Mouse (Mus musculus) cerebellum, adult 2 months (tissue): ENCODE data around the gene C1qtnf4.

Experiments
- CTCF ChIP-seq: fragments of 200-500 bp; IDR thresholded peaks from 2 replicates; pipeline ENCODE4 v1.5.1; 2011; ENCODE audit warnings: low read depth, mild to moderate bottlenecking, control low read depth, low read length, moderate library complexity, borderline replicate concordance; ENCODE audit not compliant: insufficient read depth
- POLR2A ChIP-seq: fragments of 200-500 bp; IDR thresholded peaks from 2 replicates; pipeline ENCODE4 v1.6.1; 2011; ENCODE audit warnings: low read length, control low read depth, borderline replicate concordance; ENCODE audit not compliant: insufficient read depth

- TF ChIP-seq CTCF: no peak
- TF ChIP-seq POLR2A: peak; percentile 36; the same call in 1 of the 2 replicates
Measured at GRCm38 (mm10) chr2:90886436-90886835, 776 bp downstream of the C1qtnf4 start.
